Mouse (Mus musculus) thymus, adult 2 months (tissue): ENCODE measurements at regions not wholly inside any gene's neighbourhood (a gene's known extent, or its start where the extent isn't known, plus 50 kb on each side); places are given as distances from the start of the nearest gene placed in this dataset.

ENCODE experiments used
- CTCF ChIP-seq: fragments of 200-500 bp; IDR thresholded peaks from 2 replicates; pipeline ENCODE4 v1.5.1; 2012; ENCODE audit warnings: mild to moderate bottlenecking, control low read depth, low read length, moderate library complexity, borderline replicate concordance; ENCODE audit not compliant: control insufficient read depth, poor library complexity, insufficient read depth; ENCODE audit errors: extremely low read depth
- POLR2A ChIP-seq: fragments of 200-500 bp; IDR thresholded peaks from 2 replicates; pipeline ENCODE4 v1.6.1; 2012; ENCODE audit warnings: mild to moderate bottlenecking, low read length, control low read depth, moderate library complexity; ENCODE audit not compliant: control insufficient read depth, poor library complexity, insufficient read depth; ENCODE audit errors: extremely low read depth

DNA sequence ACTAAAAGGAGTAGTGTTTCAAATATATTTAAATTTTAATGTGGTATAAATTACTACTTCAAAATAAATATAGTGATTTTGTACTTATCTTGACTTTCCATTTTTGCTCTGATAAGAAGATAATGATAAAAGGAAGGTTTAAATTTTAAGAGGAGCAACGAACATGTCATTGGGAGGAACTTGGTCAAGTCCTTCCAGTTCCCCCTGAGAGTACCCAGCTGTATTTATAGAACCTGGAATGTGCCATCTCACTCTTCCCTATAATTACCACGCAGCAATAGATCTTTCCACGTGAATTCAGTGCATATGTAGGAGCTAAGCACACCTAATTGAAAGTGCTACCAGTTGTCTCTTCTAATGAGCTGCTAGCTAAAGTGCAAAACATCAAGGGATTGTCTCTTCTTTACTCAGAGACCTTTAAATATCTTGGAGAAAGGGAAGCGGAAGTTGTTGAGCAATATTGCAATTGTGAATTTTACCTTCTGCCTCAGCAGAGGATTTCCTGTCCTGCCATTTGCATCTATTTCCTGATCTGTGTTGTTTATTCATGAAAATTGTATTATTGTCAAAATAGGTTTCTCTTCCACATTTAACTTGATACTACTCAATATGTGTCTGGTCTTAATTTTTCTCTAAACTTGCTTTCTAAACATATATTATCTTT lies 1243.0 kb upstream of the Zeb2 start:
- no peak for TF ChIP-seq CTCF
- TF ChIP-seq POLR2A = no peak
